Mouse (Mus musculus): ENCODE measurements around the gene Vps29.
A peak's percentile ranks its signal among the peaks of the same experiment; 100 is the strongest.

Vps29 gene

GRCm38 (mm10) chr5:122400628-122401302 is 46.6 kb downstream of the Vps29 start:
- no peak for DNase-seq

- DNase-seq, result peak; percentile 72
These were observed 47.1 kb downstream of the Vps29 start for GRCm38 (mm10) chr5:122401303-122401640.

GRCm38 (mm10) chr5:122402160-122402559 is 48.0 kb downstream of the Vps29 start:
- DNase-seq, result no peak

- peak; percentile 54 for DNase-seq
These were observed 48.6 kb downstream of the Vps29 start for GRCm38 (mm10) chr5:122402772-122403171.

- no peak for DNase-seq
These were observed 49.2 kb downstream of the Vps29 start for GRCm38 (mm10) chr5:122403362-122403761.

GRCm38 (mm10) chr5:122405537-122405936 is 51.4 kb downstream of the Vps29 start:
- no peak for DNase-seq

- no peak for DNase-seq
These were observed 55.8 kb downstream of the Vps29 start for GRCm38 (mm10) chr5:122409692-122410645.

GRCm38 (mm10) chr5:122411892-122412291 is 57.7 kb downstream of the Vps29 start:
- DNase-seq, result no peak

GRCm38 (mm10) chr5:122412826-122413225 is 58.7 kb downstream of the Vps29 start:
- DNase-seq, result no peak

- DNase-seq, result no peak
These were observed 60.2 kb downstream of the Vps29 start for GRCm38 (mm10) chr5:122414351-122414750.
